Mouse (Mus musculus) c-Kit-positive CD71-positive TER-119-negative erythroid progenitor cells, embryonic 14.5 days (primary cell): ENCODE results near the gene Tirap.
"Not testable (repeated sequence)": the region's sequence is repeated elsewhere in the genome, so short reads cannot be mapped to it uniquely, and the experiment has no call there.

Experiments
- DNase-seq: peaks from one replicate; pipeline ENCODE4 v3.0.0-alpha.2; 2013; ENCODE audit warnings: low read depth

Gene Tirap

GRCm38 (mm10) chr9:35147261-35147660 lies 52.8 kb downstream of the Tirap start:
- not testable (repeated sequence) for DNase-seq

- no peak for DNase-seq
These were observed 54.3 kb downstream of the Tirap start for GRCm38 (mm10) chr9:35145829-35146228.

- DNase-seq, result no peak
These were observed 55.0 kb downstream of the Tirap start for GRCm38 (mm10) chr9:35145118-35145517.

- no peak for DNase-seq
These were observed 57.9 kb downstream of the Tirap start for GRCm38 (mm10) chr9:35142221-35142620.

- DNase-seq, result no peak
These were observed 60.8 kb downstream of the Tirap start for GRCm38 (mm10) chr9:35139231-35139744.

- no peak for DNase-seq
These were observed 62.1 kb downstream of the Tirap start for GRCm38 (mm10) chr9:35138029-35138428.

GRCm38 (mm10) chr9:35135575-35135974 lies 64.5 kb downstream of the Tirap start:
- DNase-seq, result no peak
